18 mouse cellular contexts compared by ENCODE assay signal in genomic region chr13:50355265-50355664, GRCm38 (mm10).
DNase-seq lines count a peak whose midpoint lies in the region; ATAC-seq and TF ChIP-seq lines count a peak whose summit lies in the region.
"Had no signal": no experiment of that assay in that cellular context is flagged by ENCODE, and none has a peak within 500 bp of the region (broad histone marks: within the 10 kb centered on the region; RNA-seq: fewer than 3 reads in every experiment).

No protein-coding gene starts in this region.

- H3K4me3 ChIP-seq in heart, postnatal 0 days (ENCODE audit: low read depth, low read length), result no peak overlapping the region
- H3K4me3 ChIP-seq in liver, postnatal 0 days (ENCODE audit: low read depth, low read length), result no peak overlapping the region
- no peak overlapping the region for H3K4me3 ChIP-seq in liver, embryonic 12.5 days
- H3K4me3 ChIP-seq: embryonic facial prominence, embryonic 15.5 days; heart, embryonic 12.5 days; limb, embryonic 12.5 days; midbrain, embryonic 12.5 days had no signal

- ATAC-seq in heart, postnatal 0 days (ENCODE audit: insufficient read depth, low read depth), result no peak
- no peak for ATAC-seq in liver, postnatal 0 days
- ATAC-seq in liver, embryonic 12.5 days, result no peak

- TF ChIP-seq CTCF in heart, postnatal 0 days (IDR thresholded peaks at IDR 0.05; ENCODE audit: low read depth), result peak; percentile 42
- TF ChIP-seq CTCF in liver, postnatal 0 days (IDR thresholded peaks at IDR 0.05; ENCODE audit: low read depth), result peak; percentile 49; the same call in 1 of the 2 replicates

- no peaks in the 10 kb centered on the region for H3K4me1 ChIP-seq in heart, postnatal 0 days (ENCODE audit: control insufficient read depth, insufficient read depth)
- no peaks in the 10 kb centered on the region for H3K4me1 ChIP-seq in liver, postnatal 0 days (ENCODE audit: insufficient read depth)
- H3K4me1 ChIP-seq in liver, embryonic 12.5 days, result no peaks in the 10 kb centered on the region
- H3K4me1 ChIP-seq: embryonic facial prominence, embryonic 15.5 days; heart, embryonic 12.5 days; limb, embryonic 12.5 days; midbrain, embryonic 12.5 days had no signal

- H3K27me3 ChIP-seq in heart, postnatal 0 days (ENCODE audit: control insufficient read depth, insufficient read depth, low read length), result no peaks in the 10 kb centered on the region
- no peaks in the 10 kb centered on the region for H3K27me3 ChIP-seq in liver, postnatal 0 days (ENCODE audit: insufficient read depth, low read length)
- H3K27me3 ChIP-seq in liver, embryonic 12.5 days (replicated peaks), result no peaks in the 10 kb centered on the region
- H3K27me3 ChIP-seq: embryonic facial prominence, embryonic 15.5 days; heart, embryonic 12.5 days; limb, embryonic 12.5 days; midbrain, embryonic 12.5 days had no signal

- H3K36me3 ChIP-seq in heart, postnatal 0 days (replicated peaks; ENCODE audit: control insufficient read depth, insufficient read depth, low read length), result no peaks in the 10 kb centered on the region
- no peaks in the 10 kb centered on the region for H3K36me3 ChIP-seq in liver, postnatal 0 days (replicated peaks; ENCODE audit: insufficient read depth, low read length)
- H3K36me3 ChIP-seq in liver, embryonic 12.5 days, result no peaks in the 10 kb centered on the region
- H3K36me3 ChIP-seq: embryonic facial prominence, embryonic 15.5 days; heart, embryonic 12.5 days; limb, embryonic 12.5 days; midbrain, embryonic 12.5 days had no signal

- no peak overlapping the region for H3K4me2 ChIP-seq in heart, postnatal 0 days (ENCODE audit: low read depth, low read length)
- H3K4me2 ChIP-seq in liver, postnatal 0 days (ENCODE audit: low read depth, low read length), result no peak overlapping the region
- H3K4me2 ChIP-seq in liver, embryonic 12.5 days, result no peak overlapping the region
- H3K4me2 ChIP-seq: embryonic facial prominence, embryonic 15.5 days; heart, embryonic 12.5 days; limb, embryonic 12.5 days; midbrain, embryonic 12.5 days had no signal

- intact Hi-C loops in heart, postnatal 14 days (cut with DNase I), result no loop called here

- no peaks in the 10 kb centered on the region for H3K9me3 ChIP-seq in heart, postnatal 0 days (replicated peaks; ENCODE audit: control insufficient read depth, low read length)
- H3K9me3 ChIP-seq in liver, postnatal 0 days (ENCODE audit: low read length), result no peaks in the 10 kb centered on the region
- no peaks in the 10 kb centered on the region for H3K9me3 ChIP-seq in liver, embryonic 12.5 days (replicated peaks)
- H3K9me3 ChIP-seq: embryonic facial prominence, embryonic 15.5 days; heart, embryonic 12.5 days; limb, embryonic 12.5 days; midbrain, embryonic 12.5 days had no signal

- DNase-seq in heart, postnatal 0 days (ENCODE audit: low spot score), result no peak
- DNase-seq in heart, postnatal 14 days, result no peak
- no peak for DNase-seq in liver, postnatal 0 days
- peak; percentile 21 for DNase-seq in ES-CJ7 (ENCODE audit: low read depth, low spot score)
- DNase-seq in retina, embryonic 14.5 days (ENCODE audit: low spot score), result peak; percentile 4
- DNase-seq in right cerebral cortex, postnatal 10 days (ENCODE audit: low spot score in 2 of 2), result no peak
- no peak for DNase-seq in right cerebral cortex, postnatal 14 days
- DNase-seq: cerebellum, postnatal 14 days; embryo, embryonic 11 days; gastrocnemius, postnatal 25 days; heart, postnatal 4 days; thymus, adult 2 months had no signal

- no peak overlapping the region for H3K9ac ChIP-seq in heart, postnatal 0 days (replicated peaks; ENCODE audit: low read depth, low read length)
- no peak overlapping the region for H3K9ac ChIP-seq in liver, postnatal 0 days (replicated peaks)
- no peak overlapping the region for H3K9ac ChIP-seq in liver, embryonic 12.5 days
- H3K9ac ChIP-seq: embryonic facial prominence, embryonic 15.5 days; heart, embryonic 12.5 days; limb, embryonic 12.5 days; midbrain, embryonic 12.5 days had no signal

- H3K27ac ChIP-seq in heart, postnatal 0 days (ENCODE audit: low read depth), result no peak overlapping the region
- H3K27ac ChIP-seq in liver, postnatal 0 days (ENCODE audit: low read depth), result no peak overlapping the region
- no peak overlapping the region for H3K27ac ChIP-seq in liver, embryonic 12.5 days
- H3K27ac ChIP-seq: embryonic facial prominence, embryonic 15.5 days; limb, embryonic 12.5 days; macrophage; midbrain, embryonic 12.5 days had no signal

- no peak for TF ChIP-seq EP300 in heart, postnatal 0 days (IDR thresholded peaks at IDR 0.05; ENCODE audit: low read depth)
- TF ChIP-seq EP300 in liver, postnatal 0 days (IDR thresholded peaks at IDR 0.05; ENCODE audit: low read depth), result no peak

- WGBS in heart, postnatal 0 days, result 54% methylated on average over 2 of the region's 2 CpGs
- WGBS in liver, postnatal 0 days (ENCODE audit: insufficient replicate concordance), result 66% methylated on average over 2 of the region's 2 CpGs
- WGBS in liver, embryonic 12.5 days (ENCODE audit: insufficient replicate concordance), result 49% methylated on average over 2 of the region's 2 CpGs

Comparison
In these comparisons a context has a peak if more than half of its experiments do, and no peak if none do; other contexts are left out.
1. DNase-seq: peak in ES-CJ7 (single experiment) and retina, embryonic 14.5 days (single experiment); none in heart, postnatal 0 days (single experiment), heart, postnatal 14 days (0 of 2), liver, postnatal 0 days (single experiment), right cerebral cortex, postnatal 10 days (0 of 2) and right cerebral cortex, postnatal 14 days (single experiment).